Mouse (Mus musculus) CH12.LX (cell line): ENCODE results near the gene Wwtr1. TPM values are rescaled to one million over a fixed set of nuclear protein-coding genes. Genes with fewer than 3 reads are reported as not detected.

Source experiments
- DNase-seq: peaks from one replicate; pipeline ENCODE4 v3.0.0-alpha.2; 2013; ENCODE audit errors: extremely low read depth
- H3K27ac ChIP-seq: 2 replicates; pipeline ENCODE4 v1.5.1; 2012; ENCODE audit warnings: low read depth, mild to moderate bottlenecking, control low read depth, moderate library complexity; ENCODE audit not compliant: insufficient read depth
- H3K27me3 ChIP-seq: replicated peaks from 2 replicates; pipeline ENCODE3; 2012; ENCODE audit warnings: inconsistent platforms
- H3K36me3 ChIP-seq, 2 experiments: replicated peaks in 1 of 2; 2 replicates each; pipeline versions ENCODE3 to v1.6.1; 2012; ENCODE audit warnings: inconsistent platforms in 1 of 2, low read length in 1 of 2, mild to moderate bottlenecking in 1 of 2, mixed read lengths in 1 of 2, moderate library complexity in 1 of 2; ENCODE audit not compliant: control insufficient read depth in 1 of 2, insufficient read depth in 1 of 2
- H3K4me1 ChIP-seq, 2 experiments: 2 replicates each; pipeline ENCODE4 v1.6.1; 2012; ENCODE audit warnings: inconsistent platforms in 1 of 2, moderate library complexity in 1 of 2; ENCODE audit not compliant: insufficient read depth in 2 of 2, control insufficient read depth in 1 of 2
- H3K4me2 ChIP-seq: 2 replicates; pipeline ENCODE4 v1.6.1; 2012; ENCODE audit warnings: low read depth, mild to moderate bottlenecking, control low read depth; ENCODE audit not compliant: poor library complexity, insufficient read depth, severe bottlenecking
- H3K4me3 ChIP-seq, 3 experiments: fragments of 150-350 bp in 1 of 3; sonication (generic) in 1 of 3; replicated peaks in 1 of 3; 2 replicates each; pipeline versions ENCODE3 to v1.5.1; 2011 to 2012; ENCODE audit warnings: low read depth in 2 of 3, low read length in 2 of 3, mild to moderate bottlenecking in 2 of 3, moderate library complexity in 2 of 3, control low read depth in 1 of 3, improper control_type of control experiment in 1 of 3, inconsistent platforms in 1 of 3, mixed read lengths in 1 of 3; ENCODE audit not compliant: poor library complexity in 1 of 3
- H3K79me2 ChIP-seq: replicated peaks from 2 replicates; pipeline ENCODE4 v1.6.1; 2012; ENCODE audit warnings: mild to moderate bottlenecking, moderate library complexity; ENCODE audit not compliant: control insufficient read depth, poor library complexity, insufficient read depth, severe bottlenecking; ENCODE audit errors: extremely low read depth
- H3K9ac ChIP-seq: 2 replicates; pipeline ENCODE4 v1.6.1; 2012; ENCODE audit warnings: low read depth, mild to moderate bottlenecking, control low read depth, moderate library complexity; ENCODE audit not compliant: insufficient read depth
- H3K9me3 ChIP-seq: replicated peaks from 2 replicates; pipeline ENCODE3; 2012; ENCODE audit warnings: low read length, inconsistent platforms, mixed read lengths
- BHLHE40 ChIP-seq: IDR thresholded peaks from 2 replicates; pipeline ENCODE4 v1.6.1; 2011; ENCODE audit warnings: mild to moderate bottlenecking, low read depth, low read length, improper control_type of control experiment
- EP300 ChIP-seq: IDR thresholded peaks from 2 replicates; pipeline ENCODE4 v1.6.1; 2011; ENCODE audit warnings: low read length, improper control_type of control experiment
- ETS1 ChIP-seq: conservative IDR thresholded peaks from 2 replicates; pipeline ENCODE4 v1.6.1; 2012; ENCODE audit warnings: low read depth, mild to moderate bottlenecking, inconsistent platforms, low read length, improper control_type of control experiment, moderate library complexity
- GABPA ChIP-seq: IDR thresholded peaks from 2 replicates; pipeline ENCODE4 v1.6.1; 2012; ENCODE audit warnings: low read depth, low read length, improper control_type of control experiment, inconsistent platforms; ENCODE audit not compliant: insufficient replicate concordance
- MAFK ChIP-seq: IDR thresholded peaks from 2 replicates; pipeline ENCODE4 v1.6.1; 2011; ENCODE audit warnings: low read length, improper control_type of control experiment; ENCODE audit not compliant: insufficient replicate concordance
- MYC ChIP-seq: IDR thresholded peaks from 2 replicates; pipeline ENCODE4 v1.6.1; 2011; ENCODE audit warnings: low read depth, mild to moderate bottlenecking, improper control_type of control experiment, low read length
- PAX5 ChIP-seq: IDR thresholded peaks from 2 replicates; pipeline ENCODE4 v1.6.1; 2012; ENCODE audit warnings: low read length, inconsistent platforms, mixed read lengths
- POLR2AphosphoS2 ChIP-seq: IDR thresholded peaks from 2 replicates; pipeline ENCODE4 v1.6.1; 2011; ENCODE audit warnings: low read depth, low read length, improper control_type of control experiment
- RAD21 ChIP-seq: IDR thresholded peaks from 2 replicates; pipeline ENCODE4 v1.6.1; 2011; ENCODE audit warnings: low read depth, mild to moderate bottlenecking, low read length, improper control_type of control experiment, moderate library complexity
- SMC3 ChIP-seq: IDR thresholded peaks from 2 replicates; pipeline ENCODE4 v1.6.1; 2011; ENCODE audit warnings: low read depth, low read length, improper control_type of control experiment
- USF1 ChIP-seq: IDR thresholded peaks from 2 replicates; pipeline ENCODE4 v1.6.1; 2014; ENCODE audit warnings: low read depth, mild to moderate bottlenecking, inconsistent platforms, low read length, improper control_type of control experiment
- USF2 ChIP-seq: conservative IDR thresholded peaks from 2 replicates; pipeline ENCODE4 v1.6.1; 2011; ENCODE audit warnings: low read depth, low read length, improper control_type of control experiment
- ZC3H11A ChIP-seq: IDR thresholded peaks from 2 replicates; pipeline ENCODE4 v1.6.1; 2012; ENCODE audit warnings: low read depth, mild to moderate bottlenecking, inconsistent platforms, low read length, improper control_type of control experiment
- dilution Hi-C: fragments of 300-500 bp; cut with MboI; formaldehyde crosslinking; loops from 2 replicates; pipeline ENCODE4 v1.14.3; 2020; ENCODE audit warnings: low sequenced_read_pairs; ENCODE audit not compliant: extremely low pct_unique_long_range_greater_than_20kb, extremely low pct_ligation_motif_present
- in situ Hi-C: fragments of 300-500 bp; cut with MboI; formaldehyde crosslinking; loops from 3 replicates; pipeline ENCODE4 v1.14.3; 2019; ENCODE audit warnings: low sequenced_read_pairs, low pct_ligation_motif_present, low pct_unique_long_range_greater_than_20kb, mixed read lengths
- polyA plus RNA-seq: library from polyadenylated mRNA; unstranded; fragments of >175 nt; gene quantifications from 2 replicates; pipeline ENCODE4 v1.2.1, GENCODE M21; 2012; ENCODE audit warnings: low read depth; ENCODE audit not compliant: insufficient read length
- total RNA-seq, 2 experiments: library from RNA; depleted of rRNA; stranded (reverse); fragments of 300-350 nt in 1 of 2; fragments of >200 nt in 1 of 2; gene quantifications; 2 replicates each; pipeline ENCODE4 v1.2.3; 2012 to 2014

Gene Wwtr1
- total and polyA plus RNA-seq, 3 experiments = 12.8 to 14.8 (median 13.5) TPM

- H3K9me3 ChIP-seq = no peaks in the 10 kb centered on the region
- no peaks in the 10 kb centered on the region for H3K27me3 ChIP-seq
- no peaks in the 10 kb centered on the region for H3K4me1 ChIP-seq
- H3K79me2 ChIP-seq = no peaks in the 10 kb centered on the region
- H3K27ac ChIP-seq = no peak overlapping the region
- no peak overlapping the region for H3K4me2 ChIP-seq
- no peak for DNase-seq
- H3K9ac ChIP-seq = no peak overlapping the region
- in situ Hi-C loops = no loop called here
- dilution Hi-C loops = no loop called here
- H3K4me3 ChIP-seq = no peak overlapping the region
- TF ChIP-seq MAFK (no peak), GABPA (no peak), USF2 (no peak), MYC (no peak), BHLHE40 (no peak), ETS1 (no peak), EP300 (no peak), ZC3H11A (no peak), PAX5 (no peak), SMC3 (no peak), POLR2AphosphoS2 (no peak), RAD21 (no peak), USF1 (no peak)
- TF ChIP-seq, all 38 proteins: peak for 0
- H3K36me3 ChIP-seq = no peaks in the 10 kb centered on the region
Observed at GRCm38 (mm10) chr3:57411535-57411934, 164.2 kb downstream of the Wwtr1 start.

Other genes with a start within 250 kb of the Wwtr1 start
- gene Tm4sf4, start 150.6 kb downstream of the Wwtr1 start, total RNA-seq (2012; rRNA removed) = not detected in 2 replicates
- not detected in 2 replicates for gene Tm4sf4, start 150.6 kb downstream of the Wwtr1 start, total RNA-seq (2014; rRNA removed)
- not detected in 2 replicates for gene Tm4sf4, start 150.6 kb downstream of the Wwtr1 start, polyA plus RNA-seq
- 35.3 and 44.4 TPM in 2 replicates for gene Commd2, start 75.8 kb upstream of the Wwtr1 start, total RNA-seq (2012; rRNA removed)
- 65.3 and 69.1 TPM in 2 replicates for gene Commd2, start 75.8 kb upstream of the Wwtr1 start, total RNA-seq (2014; rRNA removed)
- 53.2 and 63.5 TPM in 2 replicates for gene Commd2, start 75.8 kb upstream of the Wwtr1 start, polyA plus RNA-seq
- gene Ankub1, start 116.9 kb upstream of the Wwtr1 start, total RNA-seq (2012; rRNA removed) = not detected in 2 replicates
- gene Ankub1, start 116.9 kb upstream of the Wwtr1 start, total RNA-seq (2014; rRNA removed) = 0.28 TPM in 1 of 2 replicates, not detected in the other
- 0.14 and 0.20 TPM in 2 replicates for gene Ankub1, start 116.9 kb upstream of the Wwtr1 start, polyA plus RNA-seq
- 12.3 and 16.2 TPM in 2 replicates for gene Rnf13, start 160.2 kb upstream of the Wwtr1 start, total RNA-seq (2012; rRNA removed)
- 41.1 and 45.2 TPM in 2 replicates for gene Rnf13, start 160.2 kb upstream of the Wwtr1 start, total RNA-seq (2014; rRNA removed)
- 17.1 and 23.3 TPM in 2 replicates for gene Rnf13, start 160.2 kb upstream of the Wwtr1 start, polyA plus RNA-seq